Mouse (Mus musculus) duodenum, adult 2 months (tissue): ENCODE measurements around the gene Ccr9. TPM values are rescaled to one million over a fixed set of nuclear protein-coding genes. Genes with fewer than 3 reads are reported as not detected.

Experiments used
- polyA plus RNA-seq: library from polyadenylated mRNA; depleted of rRNA; stranded (reverse); fragments of >200 nt; gene quantifications from 2 replicates; pipeline ENCODE4 v1.2.3, GENCODE M21; 2012; ENCODE audit warnings: low replicate concordance; rRNA removed

Gene Ccr9
- polyA plus RNA-seq = 1.6 and 2.9 TPM in 2 replicates

GRCm38 (mm10) chr9:123678327-123679105, at the start of gene Ccr9, which contains the start of gene Slc6a20a:
TSS of gene Ccr9 (plus strand) at chr9:123678439.
TSS of gene Slc6a20a (minus strand) at chr9:123678885.

DNA sequence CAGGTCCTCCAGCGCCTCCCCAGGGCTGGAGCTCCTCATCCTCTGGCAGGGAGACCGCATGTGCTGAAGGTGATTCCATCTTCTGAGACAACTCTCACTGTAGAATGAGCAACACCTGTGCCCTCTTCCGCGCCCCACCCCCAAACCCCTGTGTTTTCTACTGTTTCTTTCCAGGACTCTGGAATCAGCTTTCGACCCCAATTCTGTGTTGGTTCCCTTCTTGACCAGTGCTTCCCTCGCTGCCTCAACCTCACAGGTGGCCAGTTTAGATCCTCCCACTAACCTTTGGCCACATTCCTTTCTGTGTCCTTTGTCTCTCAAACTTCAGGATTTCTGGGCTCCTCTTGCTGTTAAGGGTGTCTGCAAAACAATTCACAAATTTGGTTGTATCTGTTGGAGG, 46.0 kb upstream of the Ccr9 start, which contains the start of gene Slc6a20b:
Gene Slc6a20b (minus strand): TSS at position 285 of the 400 bp plus-strand sequence.

GRCm38 (mm10) chr9:123717186-123718008, 39.2 kb downstream of the Ccr9 start, which contains the start of gene Lztfl1:
TSS of gene Lztfl1 (minus strand) at chr9:123717697.

DNA sequence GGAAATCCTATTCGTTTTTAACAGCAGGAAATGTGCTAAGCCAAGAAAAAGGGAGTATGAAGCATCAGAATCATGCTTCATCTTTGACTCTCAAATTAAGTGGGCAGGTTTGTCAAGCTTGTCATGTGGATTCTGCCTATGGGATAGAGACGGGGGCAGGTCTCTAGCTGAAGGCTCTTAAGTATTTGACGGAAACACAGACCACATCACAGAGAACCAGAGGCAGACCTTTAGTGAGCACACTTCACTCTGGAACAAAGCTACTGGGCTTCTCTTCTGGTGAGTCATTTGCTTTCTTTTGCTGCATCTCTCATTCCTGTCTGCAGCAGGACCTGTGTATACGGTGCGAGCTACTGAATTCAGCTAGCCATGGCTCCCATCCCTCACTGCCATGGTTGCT, 128.0 kb downstream of the Ccr9 start, which contains the start of gene Cxcr6:
Gene Cxcr6 (plus strand): TSS at position 209 of the 400 bp plus-strand sequence.

Other genes starting within 250 kb of the Ccr9 start
- 33.8 and 43.9 TPM in 2 replicates for gene Limd1, start 199.7 kb upstream of the Ccr9 start, polyA plus RNA-seq
- 1.2 and 1.8 TPM in 2 replicates for gene Sacm1l, start 148.7 kb upstream of the Ccr9 start, polyA plus RNA-seq
- gene Slc6a20b, start 45.9 kb upstream of the Ccr9 start, polyA plus RNA-seq = 1.00 and 1.3 TPM in 2 replicates
- 191 and 196 TPM in 2 replicates for gene Slc6a20a, start 446 bp downstream of the Ccr9 start, polyA plus RNA-seq
- 0.05 and 0.42 TPM in 2 replicates for gene Lztfl1, start 39.3 kb downstream of the Ccr9 start, polyA plus RNA-seq
- gene Cxcr6, start 128.0 kb downstream of the Ccr9 start, polyA plus RNA-seq = 0.21 and 0.82 TPM in 2 replicates
- 2.1 and 3.5 TPM in 2 replicates for gene Fyco1, start 173.5 kb downstream of the Ccr9 start, polyA plus RNA-seq
- 0.15 and 0.29 TPM in 2 replicates for gene Xcr1, start 183.6 kb downstream of the Ccr9 start, polyA plus RNA-seq